Mouse (Mus musculus): ENCODE measurements around the gene Prrg4. TPM values are rescaled to one million over a fixed set of nuclear protein-coding genes. Genes with fewer than 3 reads are reported as not detected.

Gene Prrg4
- polyA plus RNA-seq, 1 experiment from 2014 or later: 1.5 TPM

DNA sequence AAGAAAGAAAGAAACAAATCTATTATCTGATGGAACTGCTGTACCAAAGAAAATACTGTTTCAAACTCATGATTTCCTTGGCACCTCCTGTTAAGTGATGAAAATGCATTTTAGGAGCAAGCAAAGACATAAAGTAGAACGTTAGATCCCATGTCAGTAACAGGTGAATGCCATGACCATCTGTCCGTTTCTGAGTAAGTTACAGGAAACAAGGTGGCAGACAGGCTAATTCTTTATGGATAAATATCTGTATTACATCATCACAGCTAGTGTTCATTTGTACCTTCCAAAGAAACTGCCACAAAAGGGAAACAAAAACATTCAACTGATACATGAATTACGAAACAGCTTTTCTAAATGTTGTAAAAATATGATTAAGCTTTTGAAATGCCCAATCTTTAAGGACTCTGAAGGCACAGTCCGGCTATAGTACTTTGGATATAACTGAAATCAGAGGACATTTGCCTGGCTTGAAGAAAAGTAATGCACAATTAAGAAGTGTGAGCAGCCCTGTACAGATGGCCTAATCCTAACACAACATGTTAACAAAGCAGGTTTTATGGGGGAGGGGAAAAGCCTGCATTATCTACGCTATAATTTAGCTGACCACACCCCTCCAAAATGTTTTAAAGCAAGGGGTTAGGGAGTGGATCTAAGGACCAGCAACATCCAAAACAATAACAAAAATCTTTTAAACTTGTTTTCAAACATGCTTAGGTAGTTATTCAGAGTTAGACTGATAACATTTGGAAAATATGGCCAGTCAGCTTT is 35.3 kb downstream of the Prrg4 start:
- Histone ChIP-seq H3K4me2 (ENCODE audit: low read depth, low read length) (no peak overlapping the region), H3K4me1 (ENCODE audit: control insufficient read depth, insufficient read depth, low read length) (no peaks in the 10 kb centered on the region), H3K27ac (replicated peaks; ENCODE audit: low read depth, low read length) (no peak overlapping the region), H3K9ac (replicated peaks; ENCODE audit: low read length) (no peak overlapping the region), H3K4me3 (ENCODE audit: low read depth, low read length) (no peak overlapping the region), H3K9me3 (replicated peaks; ENCODE audit: control insufficient read depth, low read length) (no peaks in the 10 kb centered on the region), H3K36me3 (replicated peaks; ENCODE audit: control insufficient read depth, insufficient read depth, low read depth, low read length) (no peaks in the 10 kb centered on the region), H3K27me3 (ENCODE audit: control insufficient read depth, insufficient read depth, low read length) (no peaks in the 10 kb centered on the region)
- DNase-seq (ENCODE audit: low spot score) (peak; percentile 21), ATAC-seq (replicated peaks; ENCODE audit: insufficient number of reproducible peaks, low FRiP score, low TSS enrichment, low read depth) (no peak)
- WGBS: 62% methylated on average over 5 of the region's 5 CpGs

- Histone ChIP-seq H3K27me3 (ENCODE audit: control insufficient read depth, insufficient read depth, low read length) (no peaks in the 10 kb centered on the region), H3K4me2 (ENCODE audit: low read depth, low read length) (no peak overlapping the region), H3K4me1 (ENCODE audit: control insufficient read depth, insufficient read depth, low read length) (no peaks in the 10 kb centered on the region), H3K27ac (replicated peaks; ENCODE audit: low read depth, low read length) (no peak overlapping the region), H3K9ac (replicated peaks; ENCODE audit: low read length) (no peak overlapping the region), H3K4me3 (ENCODE audit: low read depth, low read length) (no peak overlapping the region), H3K9me3 (replicated peaks; ENCODE audit: control insufficient read depth, low read length) (no peaks in the 10 kb centered on the region), H3K36me3 (replicated peaks; ENCODE audit: control insufficient read depth, insufficient read depth, low read depth, low read length) (no peaks in the 10 kb centered on the region)
- ATAC-seq (replicated peaks; ENCODE audit: insufficient number of reproducible peaks, low FRiP score, low TSS enrichment, low read depth) (no peak), DNase-seq (ENCODE audit: low spot score) (no peak)
- 85% methylated on average over 1 of the region's 1 CpGs for WGBS
Observed at GRCm38 (mm10) chr2:104805435-104805834, 44.2 kb downstream of the Prrg4 start.

Other genes starting within 250 kb of the Prrg4 start
- 62.5 and 63.1 TPM in 2 replicates for gene Tcp11l1, start 137.7 kb downstream of the Prrg4 start, polyA plus RNA-seq (2014; fragmentation: Nextera tagmentation; extraction: Ambion mirVana)
- 0.18 TPM in 1 of 2 replicates, not detected in the other for gene Pin1rt1, start 133.5 kb downstream of the Prrg4 start, polyA plus RNA-seq (2014; fragmentation: Nextera tagmentation; extraction: Ambion mirVana)
- gene Depdc7, start 107.0 kb downstream of the Prrg4 start, polyA plus RNA-seq (2014; fragmentation: Nextera tagmentation; extraction: Ambion mirVana): 4.4 and 5.1 TPM in 2 replicates
- 17.1 and 18.8 TPM in 2 replicates for gene Qser1, start 33.1 kb downstream of the Prrg4 start, polyA plus RNA-seq (2014; fragmentation: Nextera tagmentation; extraction: Ambion mirVana)
- gene Ccdc73, start 17.9 kb upstream of the Prrg4 start, polyA plus RNA-seq (2014; fragmentation: Nextera tagmentation; extraction: Ambion mirVana): 6.7 and 7.4 TPM in 2 replicates
- gene Eif3m, start 167.2 kb upstream of the Prrg4 start, polyA plus RNA-seq (2014; fragmentation: Nextera tagmentation; extraction: Ambion mirVana): 342 and 351 TPM in 2 replicates
- gene Gm11060, start 242.1 kb upstream of the Prrg4 start, polyA plus RNA-seq (2014; fragmentation: Nextera tagmentation; extraction: Ambion mirVana): not detected in 2 replicates